Mouse (Mus musculus) 3134 (cell line): Measurements from ENCODE around the gene Eif3g.

Experiments used
- DNase-seq: peaks from one replicate; pipeline ENCODE4 v3.0.0-alpha.2; 2011; ENCODE audit warnings: low spot score; ENCODE audit not compliant: insufficient read length; ENCODE audit errors: extremely low read depth

The Eif3g gene

DNA sequence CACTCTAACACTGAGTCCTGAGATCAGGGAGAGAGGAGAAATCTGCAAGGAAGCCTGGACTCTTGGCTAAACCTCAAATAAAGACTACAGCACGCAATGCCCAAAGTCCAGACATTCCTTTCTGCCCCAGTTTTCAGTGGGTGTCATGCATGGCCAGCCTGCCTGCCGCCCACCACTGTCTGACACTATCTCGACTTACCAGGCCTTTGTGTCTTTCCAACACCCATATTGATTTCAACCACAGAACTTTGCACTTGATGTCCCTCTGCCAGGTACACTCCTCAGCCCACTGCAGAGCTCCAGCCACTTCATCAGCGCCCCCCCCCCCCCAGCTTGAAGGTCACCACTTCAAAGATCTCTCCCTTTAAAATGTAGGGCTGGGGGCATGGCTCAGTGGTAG, 36.2 kb downstream of the Eif3g start:
- no peak for DNase-seq

DNA sequence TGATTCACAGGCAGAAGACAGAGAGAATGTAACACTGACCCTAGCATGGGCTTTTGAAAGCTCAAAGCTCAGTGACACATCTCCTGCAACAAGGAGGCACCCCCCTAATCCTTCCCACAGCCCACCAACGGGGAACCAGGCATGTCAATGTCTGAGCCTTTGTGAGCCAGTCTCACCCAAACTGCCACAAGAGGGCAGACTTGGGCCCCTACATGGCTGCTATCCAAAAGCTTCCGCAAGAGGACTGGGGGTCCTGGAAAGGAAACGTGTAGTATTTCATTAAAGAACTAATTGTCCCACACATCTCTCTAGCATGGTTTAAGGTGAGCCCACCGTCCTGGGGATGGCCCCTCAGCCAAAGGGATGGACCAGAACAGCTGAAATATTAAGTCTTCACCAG, 36.6 kb downstream of the Eif3g start:
- no peak for DNase-seq

DNA sequence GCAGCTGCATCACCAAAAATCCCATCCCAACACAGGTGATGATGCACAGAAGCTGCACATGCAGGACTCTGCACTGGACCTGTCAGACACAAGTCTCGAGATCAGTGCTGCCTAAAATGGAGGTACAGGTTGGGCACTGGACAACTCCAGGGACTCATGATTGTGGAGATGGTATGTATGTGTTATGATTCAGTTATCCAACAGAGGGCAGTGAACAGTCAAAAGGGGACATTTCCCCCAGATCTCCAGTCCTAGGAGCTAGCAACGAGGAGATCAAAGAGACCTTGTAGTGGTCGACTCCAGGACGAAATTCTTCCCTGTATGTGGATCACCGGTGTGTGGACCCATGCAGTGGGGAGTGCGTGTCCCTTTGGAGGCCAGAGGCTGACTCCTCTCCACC, 38.5 kb downstream of the Eif3g start:
- no peak for DNase-seq

DNA sequence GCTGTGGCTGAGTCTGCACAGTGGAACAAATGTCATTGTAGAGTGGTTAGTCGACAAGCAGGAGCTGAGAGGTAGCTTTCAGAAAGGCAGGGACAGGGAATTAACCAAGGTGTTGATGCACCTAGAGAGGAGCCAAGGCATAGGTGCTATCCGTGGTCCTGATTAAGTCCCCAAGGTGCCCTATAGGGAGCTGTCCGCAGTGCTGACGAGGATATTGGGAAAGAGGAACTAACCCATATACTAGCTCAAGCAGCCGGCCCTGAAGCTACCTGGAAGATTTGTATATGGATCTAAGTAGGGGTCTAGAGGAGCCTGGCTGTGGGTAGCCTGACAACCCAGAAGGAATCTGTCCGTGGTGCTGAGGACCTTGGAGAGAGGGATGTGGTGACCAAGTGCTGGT, 41.3 kb downstream of the Eif3g start:
- no peak for DNase-seq

GRCm38 (mm10) chr9:20850179-20850578, 48.2 kb downstream of the Eif3g start:
- no peak for DNase-seq
